Mouse (Mus musculus) stomach, postnatal 0 days (tissue): ENCODE measurements around the gene Slc2a8. TPM values are rescaled to one million over a fixed set of nuclear protein-coding genes. Genes with fewer than 3 reads are reported as not detected.

ENCODE experiments used
- ATAC-seq: fragments of 200-750 bp; cut with Nextera tagmentation; 2 replicates; pipeline ENCODE4 v1.8.0; 2017; ENCODE audit not compliant: low FRiP score, low TSS enrichment
- DNase-seq: peaks from one replicate; pipeline ENCODE4 v3.0.0-alpha.2; 2016; ENCODE audit warnings: low spot score
- H3K27ac ChIP-seq: fragments of 300-500 bp; sonication (generic); replicated peaks from 2 replicates; pipeline ENCODE4 v1.5.1; 2014; ENCODE audit warnings: mild to moderate bottlenecking, control low read depth
- H3K27me3 ChIP-seq: fragments of 300-500 bp; sonication (generic); 2 replicates; pipeline ENCODE4 v1.6.1; 2014; ENCODE audit warnings: low read length; ENCODE audit not compliant: control insufficient read depth, insufficient read depth
- H3K36me3 ChIP-seq: fragments of 300-500 bp; sonication (generic); 2 replicates; pipeline ENCODE4 v1.6.1; 2014; ENCODE audit warnings: low read length, mixed read lengths; ENCODE audit not compliant: control insufficient read depth, insufficient read depth
- H3K4me1 ChIP-seq: fragments of 300-500 bp; sonication (generic); replicated peaks from 2 replicates; pipeline ENCODE4 v1.6.1; 2014; ENCODE audit warnings: antibody characterized with exemption; ENCODE audit not compliant: control insufficient read depth, insufficient read depth
- H3K4me2 ChIP-seq: fragments of 300-500 bp; sonication (generic); replicated peaks from 2 replicates; pipeline ENCODE4 v1.6.1; 2014; ENCODE audit warnings: low read depth, mild to moderate bottlenecking, control low read depth, moderate library complexity
- H3K4me3 ChIP-seq: fragments of 300-500 bp; sonication (generic); 2 replicates; pipeline ENCODE4 v1.5.1; 2014; ENCODE audit warnings: low read depth, low read length, control low read depth
- H3K9ac ChIP-seq: fragments of 300-500 bp; sonication (generic); 2 replicates; pipeline ENCODE4 v1.6.1; 2014; ENCODE audit warnings: mild to moderate bottlenecking, low read length, control low read depth, mixed read lengths
- H3K9me3 ChIP-seq: fragments of 300-500 bp; sonication (generic); 2 replicates; pipeline ENCODE4 v1.6.1; 2016; ENCODE audit warnings: low read length; ENCODE audit not compliant: control insufficient read depth
- CTCF ChIP-seq: IDR thresholded peaks from 2 replicates; pipeline ENCODE4 v1.5.1; 2016; ENCODE audit warnings: antibody characterized with exemption, low read depth, mild to moderate bottlenecking, moderate library complexity
- EP300 ChIP-seq: optimal IDR thresholded peaks from 2 replicates; pipeline ENCODE3; 2016; ENCODE audit warnings: antibody characterized with exemption
- WGBS: fragments of 180-500 bp; shearing (Covaris S2); extraction: QIAGEN DNeasy Blood & Tissue Kit; methylation state at CpG from one replicate; pipeline ENCODE4 v1.1.7; 2014; 5-methylcytosine and 5-hydroxymethylcytosine counted together
- polyA plus RNA-seq: library from polyadenylated mRNA; unstranded; fragments of >200 nt; fragmentation: Nextera tagmentation; extraction: Ambion mirVana; gene quantifications from 2 replicates; pipeline ENCODE4 v1.2.1, GENCODE M21; 2015

Gene Slc2a8
- polyA plus RNA-seq, 1 experiment from 2014 or later: 12.1 TPM

- H3K27ac ChIP-seq: no peak overlapping the region
- TF ChIP-seq EP300 (no peak), CTCF (no peak)
- H3K36me3 ChIP-seq: no peaks in the 10 kb centered on the region
- peak overlapping the region; percentile 100 for H3K4me2 ChIP-seq
- no peak for DNase-seq
- H3K9me3 ChIP-seq: no peaks in the 10 kb centered on the region
- ATAC-seq: no peak
- H3K4me3 ChIP-seq: peak overlapping the region; percentile 73; the same call in 1 of the 2 replicates
- WGBS: 3% methylated on average over 4 of the region's 4 CpGs
- no peaks in the 10 kb centered on the region; the same call in 1 of the 2 replicates for H3K4me1 ChIP-seq
- 0 out of 2 replicates have a peak overlapping the region, but pooled peaks have one; percentile 27 for H3K9ac ChIP-seq
- no peaks in the 10 kb centered on the region for H3K27me3 ChIP-seq
Observed at GRCm38 (mm10) chr2:32982700-32983099, 817 bp upstream of the Slc2a8 start.

GRCm38 (mm10) chr2:32981281-32981680, 602 bp downstream of the Slc2a8 start:
- Histone ChIP-seq H3K9ac (peak overlapping the region; percentile 82), H3K4me3 (peak overlapping the region; percentile 73), H3K4me1 (no peaks in the 10 kb centered on the region; the same call in 1 of the 2 replicates), H3K9me3 (no peaks in the 10 kb centered on the region), H3K27me3 (no peaks in the 10 kb centered on the region), H3K36me3 (no peaks in the 10 kb centered on the region), H3K4me2 (peak overlapping the region; percentile 100), H3K27ac (no peak overlapping the region)
- DNase-seq: peak; percentile 30
- 1% methylated on average over 23 of the region's 23 CpGs for WGBS
- peak; percentile 22 for ATAC-seq
- TF ChIP-seq CTCF (no peak; the same call in none of the 2 replicates), EP300 (no peak)

GRCm38 (mm10) chr2:32979675-32980074, 2.2 kb downstream of the Slc2a8 start:
- H3K36me3 ChIP-seq: no peaks in the 10 kb centered on the region
- H3K4me1 ChIP-seq: no peaks in the 10 kb centered on the region; the same call in 1 of the 2 replicates
- ATAC-seq (no peak), DNase-seq (no peak)
- 85% methylated on average over 7 of the region's 7 CpGs for WGBS
- H3K27me3 ChIP-seq: no peaks in the 10 kb centered on the region
- TF ChIP-seq CTCF (no peak), EP300 (no peak)
- H3K4me2 ChIP-seq: no peak overlapping the region
- no peaks in the 10 kb centered on the region for H3K9me3 ChIP-seq
- H3K4me3 ChIP-seq: no peak overlapping the region
- no peak overlapping the region for H3K27ac ChIP-seq
- no peak overlapping the region for H3K9ac ChIP-seq

- H3K27ac ChIP-seq: no peak overlapping the region
- H3K27me3 ChIP-seq: no peaks in the 10 kb centered on the region
- no peak for DNase-seq
- WGBS: 77% methylated on average over 3 of the region's 3 CpGs
- no peaks in the 10 kb centered on the region; the same call in 1 of the 2 replicates for H3K4me1 ChIP-seq
- no peaks in the 10 kb centered on the region; the same call in 1 of the 2 replicates for H3K36me3 ChIP-seq
- H3K4me3 ChIP-seq: no peak overlapping the region
- no peak overlapping the region for H3K4me2 ChIP-seq
- TF ChIP-seq EP300 (no peak), CTCF (no peak)
- ATAC-seq: no peak
- H3K9me3 ChIP-seq: no peaks in the 10 kb centered on the region
- H3K9ac ChIP-seq: no peak overlapping the region
Observed at GRCm38 (mm10) chr2:32978675-32979074, 3.2 kb downstream of the Slc2a8 start.

GRCm38 (mm10) chr2:32977114-32977513, 4.8 kb downstream of the Slc2a8 start:
- ATAC-seq (no peak), DNase-seq (no peak)
- no peaks in the 10 kb centered on the region; the same call in 1 of the 2 replicates for H3K36me3 ChIP-seq
- TF ChIP-seq CTCF (no peak), EP300 (no peak)
- H3K4me3 ChIP-seq: no peak overlapping the region
- H3K9me3 ChIP-seq: no peaks in the 10 kb centered on the region
- no peaks in the 10 kb centered on the region; the same call in 1 of the 2 replicates for H3K4me1 ChIP-seq
- no peak overlapping the region for H3K27ac ChIP-seq
- WGBS: 74% methylated on average over 5 of the region's 5 CpGs
- no peaks in the 10 kb centered on the region for H3K27me3 ChIP-seq
- no peak overlapping the region for H3K9ac ChIP-seq
- no peak overlapping the region for H3K4me2 ChIP-seq

- WGBS: 91% methylated on average over 8 of the region's 8 CpGs
- H3K27me3 ChIP-seq: no peaks in the 10 kb centered on the region
- H3K9me3 ChIP-seq: no peaks in the 10 kb centered on the region
Observed at GRCm38 (mm10) chr2:32974216-32974615, 7.7 kb downstream of the Slc2a8 start.

More at GRCm38 (mm10) chr2:32974216-32974615, 7.7 kb downstream of the Slc2a8 start:
- H3K4me2 ChIP-seq: no peak overlapping the region
- no peak overlapping the region for H3K27ac ChIP-seq
- ATAC-seq: no peak
- H3K4me3 ChIP-seq: no peak overlapping the region
- no peak overlapping the region for H3K9ac ChIP-seq
- TF ChIP-seq CTCF (no peak), EP300 (no peak)
- no peak for DNase-seq
- H3K4me1 ChIP-seq: no peaks in the 10 kb centered on the region
- no peaks in the 10 kb centered on the region; the same call in 1 of the 2 replicates for H3K36me3 ChIP-seq
